Mouse (Mus musculus): Measurements from ENCODE around the gene P2rx2. TPM values are rescaled to one million over a fixed set of nuclear protein-coding genes. Genes with fewer than 3 reads are reported as not detected.

The P2rx2 gene
- polyA plus RNA-seq (2015; fragmentation: Nextera tagmentation; extraction: Ambion mirVana): 5.8 and 6.0 TPM in 2 replicates

DNA sequence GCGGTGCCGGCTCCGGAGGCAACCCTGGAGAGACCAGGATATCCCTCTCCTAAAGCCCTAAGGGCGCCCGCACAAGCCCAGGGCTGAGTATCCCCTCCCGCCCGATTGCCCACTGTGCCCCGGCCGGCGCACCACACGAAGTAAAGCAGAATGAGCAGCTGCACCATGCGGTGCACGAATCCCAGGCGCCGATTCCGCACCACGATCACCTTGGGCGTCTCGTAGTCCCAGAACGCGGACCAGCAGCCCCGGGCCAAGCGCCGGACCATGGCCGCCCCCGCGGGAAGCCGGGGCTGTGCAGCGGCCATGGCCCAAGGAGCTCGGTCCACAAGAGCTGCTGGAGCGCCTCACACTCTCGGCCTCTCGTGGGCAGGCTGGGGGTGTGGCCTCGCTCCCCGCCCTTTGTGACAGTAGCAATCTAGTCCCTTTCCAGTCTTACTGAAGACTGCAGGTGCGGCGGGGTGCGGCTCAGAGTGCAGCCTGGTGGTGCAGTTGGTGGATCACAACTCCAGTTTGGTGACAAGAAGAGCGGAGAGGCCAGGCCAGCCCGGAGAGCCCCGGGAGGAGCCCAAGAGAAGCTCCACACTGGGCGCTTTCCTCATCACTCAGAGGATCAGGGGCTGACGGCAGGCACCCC is at the start of gene P2rx2:
TSS of gene P2rx2 (minus strand) at position 565 of the 637 bp plus-strand sequence.
- peaks cover 15% of the 10 kb centered on the region for H3K4me1 ChIP-seq (replicated peaks)
- H3K4me3 ChIP-seq: peak within 1 kb of the TSS; percentile 54
- H3K4me2 ChIP-seq: peak within 1 kb of the TSS; percentile 97
- H3K27ac ChIP-seq (replicated peaks): no peak within 1 kb of the TSS
- H3K9me3 ChIP-seq: no peaks in the 10 kb centered on the region
- whole genome bisulfite sequencing: under 1% methylated on average over 43 of the region's 43 CpGs
- no peaks in the 10 kb centered on the region for H3K36me3 ChIP-seq
- H3K27me3 ChIP-seq: peaks cover 40% of the 10 kb centered on the region
- peak; percentile 77 for ATAC-seq (ENCODE audit: low read depth)
- peak within 1 kb of the TSS; percentile 77 for H3K9ac ChIP-seq

DNA sequence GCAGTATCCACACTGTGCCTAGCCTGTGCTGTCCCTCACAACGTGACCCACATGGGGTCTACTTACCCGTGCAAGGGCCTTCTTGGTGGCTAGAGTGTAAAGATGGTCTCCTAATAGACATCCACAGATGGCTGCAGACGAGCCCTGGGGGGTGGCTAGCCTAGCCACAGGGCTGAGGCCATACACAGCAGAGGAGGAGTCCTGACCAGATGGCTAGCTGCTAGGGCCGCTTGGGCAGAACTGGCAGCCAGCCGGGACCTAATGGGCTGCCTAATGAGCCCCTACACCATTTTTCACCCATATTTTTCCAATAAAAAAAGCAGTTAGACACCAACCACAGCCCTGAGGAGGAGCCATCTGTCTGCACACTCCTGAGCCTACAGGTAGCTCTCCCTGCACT is 49.7 kb upstream of the P2rx2 start:
- ATAC-seq (ENCODE audit: low read depth): peak; percentile 60
- 45% methylated on average over 5 of the region's 5 CpGs for WGBS

DNA sequence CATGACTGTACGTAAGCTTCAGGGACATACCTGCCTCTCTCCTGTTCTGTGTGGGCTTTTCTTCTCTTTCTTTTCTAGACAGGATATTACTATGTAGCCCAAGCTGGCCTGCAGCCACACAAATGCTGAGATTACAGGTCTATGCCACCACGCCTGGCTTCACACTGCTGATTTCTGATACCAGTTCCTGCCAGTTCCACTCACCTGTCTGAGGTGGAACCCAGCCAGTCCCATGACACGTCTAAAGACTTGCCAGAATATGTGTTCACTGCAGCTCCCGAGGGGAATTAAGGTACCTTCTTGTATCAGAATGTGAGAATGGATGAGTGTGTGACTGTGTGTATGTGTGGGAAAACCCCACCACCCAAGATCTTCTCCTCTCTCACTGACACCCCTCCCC is 47.6 kb upstream of the P2rx2 start:
- H3K4me3 ChIP-seq: no peak overlapping the region
- H3K4me1 ChIP-seq (replicated peaks): peaks cover 29% of the 10 kb centered on the region
- no peak overlapping the region for H3K9ac ChIP-seq
- 88% methylated on average over 4 of the region's 4 CpGs for WGBS
- peaks cover 5% of the 10 kb centered on the region for H3K27me3 ChIP-seq
- no peak overlapping the region for H3K4me2 ChIP-seq
- no peak overlapping the region for H3K27ac ChIP-seq (replicated peaks)
- no peaks in the 10 kb centered on the region for H3K36me3 ChIP-seq
- H3K9me3 ChIP-seq: no peaks in the 10 kb centered on the region
- ATAC-seq (ENCODE audit: low read depth): no peak

More for the DNA sequence above, 49.7 kb upstream of the P2rx2 start:
- Histone ChIP-seq H3K27ac (replicated peaks) (no peak overlapping the region), H3K9ac (no peak overlapping the region), H3K4me2 (no peak overlapping the region), H3K9me3 (no peaks in the 10 kb centered on the region), H3K36me3 (peaks cover 3% of the 10 kb centered on the region; the same call in 1 of the 2 replicates), H3K27me3 (peaks cover 5% of the 10 kb centered on the region), H3K4me1 (replicated peaks) (peaks cover 9% of the 10 kb centered on the region), H3K4me3 (no peak overlapping the region)

- H3K36me3 ChIP-seq: no peaks in the 10 kb centered on the region
- WGBS: 16% methylated on average over 8 of the region's 8 CpGs
- peak overlapping the region; percentile 72 for H3K4me3 ChIP-seq
- H3K27ac ChIP-seq (replicated peaks): peak overlapping the region; percentile 73
- H3K9me3 ChIP-seq: no peaks in the 10 kb centered on the region
- H3K4me1 ChIP-seq (replicated peaks): peaks cover 44% of the 10 kb centered on the region
- H3K27me3 ChIP-seq: peaks cover 5% of the 10 kb centered on the region
- peak overlapping the region; percentile 89 for H3K9ac ChIP-seq
- peak overlapping the region; percentile 61 for H3K4me2 ChIP-seq
- no peak for ATAC-seq (ENCODE audit: low read depth)
These were observed 44.3 kb upstream of the P2rx2 start for GRCm38 (mm10) chr5:110387332-110387731.

GRCm38 (mm10) chr5:110386371-110387330 is 43.6 kb upstream of the P2rx2 start:
- Histone ChIP-seq H3K27me3 (peaks cover 5% of the 10 kb centered on the region), H3K36me3 (no peaks in the 10 kb centered on the region), H3K9me3 (no peaks in the 10 kb centered on the region), H3K4me3 (peak overlapping the region; percentile 72), H3K9ac (peak overlapping the region; percentile 89), H3K27ac (replicated peaks) (peak overlapping the region; percentile 73), H3K4me2 (peak overlapping the region; percentile 61), H3K4me1 (replicated peaks) (peaks cover 44% of the 10 kb centered on the region)
- under 1% methylated on average over 89 of the region's 90 CpGs for WGBS
- ATAC-seq (ENCODE audit: low read depth): peak; percentile 89

DNA sequence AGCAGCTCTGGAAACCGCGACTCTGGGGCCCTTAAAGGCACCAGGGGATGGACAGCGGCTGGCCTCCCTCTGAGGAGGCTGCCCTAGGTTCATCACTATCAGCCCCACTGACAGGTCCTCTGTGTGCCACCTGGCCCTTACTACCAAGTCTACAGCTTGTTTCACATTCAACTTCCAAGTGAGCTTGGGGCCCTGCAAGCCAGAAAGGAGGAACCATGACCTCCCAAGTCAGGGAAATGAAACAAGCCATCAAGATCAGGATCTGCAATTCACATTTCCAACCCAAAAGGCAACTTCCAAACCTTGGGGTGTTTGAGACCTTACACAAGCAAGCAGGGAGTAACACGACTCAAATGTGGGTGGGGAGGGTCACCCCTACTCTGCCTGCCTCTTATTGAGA is 42.3 kb upstream of the P2rx2 start:
- Histone ChIP-seq H3K4me3 (peak overlapping the region; percentile 72), H3K27me3 (peaks cover 5% of the 10 kb centered on the region)

GRCm38 (mm10) chr5:110384491-110384890 is 41.5 kb upstream of the P2rx2 start:
- Histone ChIP-seq H3K36me3 (peaks cover 18% of the 10 kb centered on the region), H3K9ac (peak overlapping the region; percentile 89), H3K4me2 (peak overlapping the region; percentile 61), H3K4me3 (peak overlapping the region; percentile 72; the same call in 1 of the 2 replicates), H3K4me1 (replicated peaks) (peaks cover 44% of the 10 kb centered on the region), H3K9me3 (no peaks in the 10 kb centered on the region), H3K27me3 (peaks cover 5% of the 10 kb centered on the region), H3K27ac (replicated peaks) (no peak overlapping the region)
- no peak for ATAC-seq (ENCODE audit: low read depth)
- WGBS: 84% methylated on average over 6 of the region's 6 CpGs

More for the DNA sequence above, 42.3 kb upstream of the P2rx2 start:
- Histone ChIP-seq H3K4me2 (peak overlapping the region; percentile 61), H3K4me1 (replicated peaks) (peaks cover 44% of the 10 kb centered on the region), H3K9me3 (no peaks in the 10 kb centered on the region), H3K27ac (replicated peaks) (no peak overlapping the region), H3K9ac (peak overlapping the region; percentile 89), H3K36me3 (0 out of 2 replicates have a peak, but pooled peaks cover 10% of the 10 kb centered on the region)
- whole genome bisulfite sequencing: 50% methylated on average over 4 of the region's 4 CpGs
- no peak for ATAC-seq (ENCODE audit: low read depth)

GRCm38 (mm10) chr5:110379823-110380222 is 36.8 kb upstream of the P2rx2 start:
- Histone ChIP-seq H3K9me3 (no peaks in the 10 kb centered on the region), H3K27me3 (no peaks in the 10 kb centered on the region), H3K9ac (no peak overlapping the region), H3K4me1 (replicated peaks) (peaks cover 21% of the 10 kb centered on the region), H3K27ac (replicated peaks) (no peak overlapping the region), H3K4me3 (no peak overlapping the region), H3K36me3 (peaks cover 62% of the 10 kb centered on the region), H3K4me2 (no peak overlapping the region)
- WGBS: 81% methylated on average over 4 of the region's 4 CpGs
- ATAC-seq (ENCODE audit: low read depth): no peak

DNA sequence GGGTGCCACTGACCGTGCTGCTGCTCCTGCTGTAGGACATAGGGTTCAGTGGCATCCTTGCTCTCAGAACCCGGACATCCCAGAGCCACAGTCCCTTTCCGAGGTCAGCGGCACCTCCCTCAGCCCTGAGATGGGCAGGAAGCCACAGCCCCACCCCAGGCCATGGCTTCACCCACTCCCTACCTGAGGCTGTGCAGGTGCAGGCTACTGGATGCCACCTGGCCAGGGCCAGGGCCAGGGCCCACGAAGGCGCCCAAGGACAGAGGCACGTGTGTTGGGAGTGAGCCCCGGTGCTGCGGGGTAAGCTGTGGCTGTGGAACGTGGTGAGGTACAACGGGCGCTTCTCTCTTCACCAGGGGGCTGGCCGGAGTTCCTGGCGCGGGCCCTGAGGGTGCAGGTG is 36.1 kb upstream of the P2rx2 start:
- H3K27me3 ChIP-seq: no peaks in the 10 kb centered on the region
- H3K4me3 ChIP-seq: no peak overlapping the region
- no peak overlapping the region for H3K4me2 ChIP-seq
- ATAC-seq (ENCODE audit: low read depth): no peak
- no peak overlapping the region for H3K27ac ChIP-seq (replicated peaks)
- no peaks in the 10 kb centered on the region for H3K9me3 ChIP-seq
- H3K4me1 ChIP-seq (replicated peaks): peaks cover 13% of the 10 kb centered on the region
- 87% methylated on average over 15 of the region's 15 CpGs for WGBS
- no peak overlapping the region for H3K9ac ChIP-seq
- H3K36me3 ChIP-seq: peaks cover 69% of the 10 kb centered on the region

GRCm38 (mm10) chr5:110378181-110378583 is 35.2 kb upstream of the P2rx2 start:
- ATAC-seq (ENCODE audit: low read depth): peak; percentile 23; the same call in 1 of the 2 replicates

DNA sequence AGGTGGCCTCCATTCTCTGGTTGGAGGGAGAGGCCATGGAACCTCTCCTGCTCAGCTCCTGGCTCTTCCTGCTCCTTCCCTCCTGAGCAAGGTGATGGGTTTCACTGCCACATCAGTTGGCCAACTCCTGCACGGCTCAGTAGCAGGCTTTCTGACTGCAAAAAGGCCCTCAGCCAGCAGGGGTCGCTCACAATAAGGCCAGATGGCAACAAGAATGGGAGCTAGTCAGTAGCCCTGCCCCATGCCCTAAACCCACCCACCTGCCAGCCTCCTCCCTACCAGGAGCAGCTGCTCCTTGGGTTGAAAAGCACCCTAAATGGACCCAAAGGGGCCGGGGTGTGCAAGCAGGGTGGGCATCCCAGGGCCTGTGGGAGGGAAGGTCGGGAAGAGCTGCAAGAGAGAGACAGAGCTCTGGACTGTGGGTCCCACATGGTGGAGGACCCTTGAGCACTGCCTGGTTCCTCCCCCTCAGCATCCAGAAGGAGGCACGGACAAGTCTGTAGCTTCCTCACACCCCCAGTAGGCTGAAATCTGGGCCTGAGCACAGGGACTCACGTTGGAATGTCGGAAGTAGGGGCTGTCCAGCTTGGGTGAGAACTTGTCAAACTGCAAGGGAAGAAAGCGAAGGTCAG is 33.9 kb upstream of the P2rx2 start:
- no peaks in the 10 kb centered on the region for H3K9me3 ChIP-seq
- H3K4me3 ChIP-seq: no peak overlapping the region
- H3K36me3 ChIP-seq: peaks cover 82% of the 10 kb centered on the region
- H3K4me2 ChIP-seq: no peak overlapping the region
- no peak overlapping the region for H3K27ac ChIP-seq (replicated peaks)
- peak; percentile 47; the same call in 1 of the 2 replicates for ATAC-seq (ENCODE audit: low read depth)
- H3K27me3 ChIP-seq: no peaks in the 10 kb centered on the region
- peaks cover 6% of the 10 kb centered on the region for H3K4me1 ChIP-seq (replicated peaks)
- no peak overlapping the region for H3K9ac ChIP-seq
- 49% methylated on average over 8 of the region's 8 CpGs for WGBS

More at GRCm38 (mm10) chr5:110378181-110378583, 35.2 kb upstream of the P2rx2 start:
- peak overlapping the region; percentile 13; the same call in 1 of the 2 replicates for H3K4me2 ChIP-seq
- peaks cover 79% of the 10 kb centered on the region for H3K36me3 ChIP-seq
- H3K27ac ChIP-seq (replicated peaks): no peak overlapping the region
- no peaks in the 10 kb centered on the region for H3K27me3 ChIP-seq
- H3K4me1 ChIP-seq (replicated peaks): peaks cover 7% of the 10 kb centered on the region
- no peaks in the 10 kb centered on the region for H3K9me3 ChIP-seq
- WGBS: 30% methylated on average over 20 of the region's 20 CpGs
- H3K9ac ChIP-seq: no peak overlapping the region
- H3K4me3 ChIP-seq: no peak overlapping the region
